Mouse (Mus musculus): Measurements from ENCODE around the gene Soga1.

DNA sequence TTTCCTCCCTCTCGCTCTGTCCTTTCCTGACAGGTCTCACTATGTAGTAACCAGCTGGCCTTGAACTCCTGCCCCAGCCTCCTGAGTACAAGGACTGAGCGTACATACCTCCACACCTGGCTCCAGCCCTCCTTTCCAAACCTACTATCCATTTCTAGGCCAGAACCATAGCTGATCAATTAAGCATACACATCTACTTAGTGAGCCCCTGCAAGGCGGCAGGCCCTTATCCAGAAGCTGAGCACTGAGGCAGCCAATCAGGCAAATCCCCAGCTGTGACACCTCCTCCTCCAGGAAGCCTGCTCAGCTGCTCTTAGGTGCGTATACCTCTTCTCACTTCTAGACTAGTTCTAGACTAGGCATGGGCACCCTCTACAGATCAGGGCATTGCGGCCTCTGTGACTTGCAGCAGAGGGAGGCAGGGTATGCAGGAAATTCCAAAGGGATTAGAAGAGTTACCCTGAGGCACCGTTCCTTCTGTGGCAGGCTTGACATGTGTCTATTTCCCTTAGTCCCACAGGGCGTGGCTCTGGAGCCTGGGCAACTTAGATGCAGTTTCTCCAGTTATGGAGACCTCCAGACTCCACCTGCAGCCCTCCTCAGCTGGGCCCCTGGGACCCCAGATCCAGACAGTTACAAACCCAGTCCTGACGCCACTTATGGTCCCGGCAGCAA is 6.6 kb downstream of the Soga1 start:
- TF ChIP-seq CTCF (IDR thresholded peaks at IDR 0.05; ENCODE audit: extremely low read depth, insufficient read length, insufficient replicate concordance, low read depth, low read length): no peak
- TF ChIP-seq POLR2A (IDR thresholded peaks at IDR 0.05; ENCODE audit: low read depth, low read length): no peak

Measured in small intestine, adult 2 months (tissue).